Mouse (Mus musculus) hindbrain, embryonic 16.5 days (tissue): Measurements from ENCODE around the gene Ets1. TPM values are rescaled to one million over a fixed set of nuclear protein-coding genes. Genes with fewer than 3 reads are reported as not detected.

Source experiments
- ATAC-seq: fragments of 200-750 bp; cut with Nextera tagmentation; 2 replicates; pipeline ENCODE4 v1.8.0; 2017; ENCODE audit warnings: moderate TSS enrichment, moderate library complexity
- H3K27ac ChIP-seq: fragments of 300-500 bp; sonication (generic); 2 replicates; pipeline ENCODE4 v1.5.1; 2014; ENCODE audit warnings: low read depth, mild to moderate bottlenecking, control low read depth, low read length, moderate library complexity
- H3K27me3 ChIP-seq: fragments of 300-500 bp; sonication (generic); replicated peaks from 2 replicates; pipeline ENCODE4 v1.6.1; 2014; ENCODE audit warnings: low read length; ENCODE audit not compliant: control insufficient read depth, insufficient read depth
- H3K36me3 ChIP-seq: fragments of 300-500 bp; sonication (generic); 2 replicates; pipeline ENCODE4 v1.6.1; 2014; ENCODE audit warnings: mild to moderate bottlenecking, low read length, moderate library complexity, mixed read lengths; ENCODE audit not compliant: control insufficient read depth, insufficient read depth
- H3K4me1 ChIP-seq: fragments of 300-500 bp; sonication (generic); 2 replicates; pipeline ENCODE4 v1.6.1; 2014; ENCODE audit warnings: low read depth, low read length; ENCODE audit not compliant: control insufficient read depth, insufficient read depth
- H3K4me2 ChIP-seq: fragments of 300-500 bp; sonication (generic); 2 replicates; pipeline ENCODE4 v1.6.1; 2014; ENCODE audit warnings: mild to moderate bottlenecking, low read length, control low read depth, moderate library complexity
- H3K4me3 ChIP-seq: fragments of 300-500 bp; sonication (generic); 2 replicates; pipeline ENCODE4 v1.5.1; 2014; ENCODE audit warnings: mild to moderate bottlenecking, low read length, control low read depth, moderate library complexity
- H3K9ac ChIP-seq: fragments of 300-500 bp; sonication (generic); 2 replicates; pipeline ENCODE4 v1.6.1; 2014; ENCODE audit warnings: low read depth, mild to moderate bottlenecking, control low read depth, low read length, moderate library complexity
- H3K9me3 ChIP-seq: fragments of 300-500 bp; sonication (generic); 2 replicates; pipeline ENCODE4 v1.6.1; 2014; ENCODE audit warnings: mild to moderate bottlenecking, low read length, moderate library complexity; ENCODE audit not compliant: control insufficient read depth
- WGBS: fragments of 180-500 bp; shearing (Covaris S2); extraction: QIAGEN DNeasy Blood & Tissue Kit; methylation state at CpG from one replicate; pipeline ENCODE4 v1.1.7; 2014; 5-methylcytosine and 5-hydroxymethylcytosine counted together
- polyA plus RNA-seq: library from polyadenylated mRNA; unstranded; fragments of >200 nt; fragmentation: Nextera tagmentation; extraction: Ambion mirVana; gene quantifications from 2 replicates; pipeline ENCODE4 v1.2.1, GENCODE M21; 2015

Gene Ets1
- polyA plus RNA-seq, 1 experiment from 2014 or later, result 15.6 TPM

- Histone ChIP-seq H3K27ac (no peak overlapping the region), H3K4me1 (no peaks in the 10 kb centered on the region), H3K27me3 (peaks cover 2% of the 10 kb centered on the region; the same call in 1 of the 2 replicates), H3K36me3 (no peaks in the 10 kb centered on the region), H3K9me3 (no peaks in the 10 kb centered on the region), H3K4me2 (no peak overlapping the region), H3K9ac (no peak overlapping the region), H3K4me3 (no peak overlapping the region)
- ATAC-seq, result no peak
- WGBS, result 79% methylated on average over 1 of the region's 1 CpGs
Measured at GRCm38 (mm10) chr9:32629385-32629981, 6.5 kb upstream of the Ets1 start.

- H3K9ac ChIP-seq, result no peak overlapping the region
- H3K9me3 ChIP-seq, result no peaks in the 10 kb centered on the region
- H3K36me3 ChIP-seq, result no peaks in the 10 kb centered on the region
- no peak for ATAC-seq
- no peak overlapping the region for H3K4me2 ChIP-seq
- no peak overlapping the region for H3K4me3 ChIP-seq
- H3K4me1 ChIP-seq, result peaks cover 3% of the 10 kb centered on the region; the same call in 1 of the 2 replicates
- no peak overlapping the region for H3K27ac ChIP-seq
- H3K27me3 ChIP-seq, result peaks cover 5% of the 10 kb centered on the region
Measured at GRCm38 (mm10) chr9:32631341-32631740, 4.7 kb upstream of the Ets1 start.

GRCm38 (mm10) chr9:32632237-32632636 lies 3.8 kb upstream of the Ets1 start:
- H3K36me3 ChIP-seq, result no peaks in the 10 kb centered on the region
- peaks cover 5% of the 10 kb centered on the region for H3K27me3 ChIP-seq
- H3K27ac ChIP-seq, result no peak overlapping the region
- no peak overlapping the region for H3K9ac ChIP-seq
- 73% methylated on average over 7 of the region's 7 CpGs for WGBS
- H3K4me2 ChIP-seq, result no peak overlapping the region
- H3K4me3 ChIP-seq, result no peak overlapping the region
- no peaks in the 10 kb centered on the region for H3K9me3 ChIP-seq
- peaks cover 3% of the 10 kb centered on the region; the same call in 1 of the 2 replicates for H3K4me1 ChIP-seq
- ATAC-seq, result no peak

DNA sequence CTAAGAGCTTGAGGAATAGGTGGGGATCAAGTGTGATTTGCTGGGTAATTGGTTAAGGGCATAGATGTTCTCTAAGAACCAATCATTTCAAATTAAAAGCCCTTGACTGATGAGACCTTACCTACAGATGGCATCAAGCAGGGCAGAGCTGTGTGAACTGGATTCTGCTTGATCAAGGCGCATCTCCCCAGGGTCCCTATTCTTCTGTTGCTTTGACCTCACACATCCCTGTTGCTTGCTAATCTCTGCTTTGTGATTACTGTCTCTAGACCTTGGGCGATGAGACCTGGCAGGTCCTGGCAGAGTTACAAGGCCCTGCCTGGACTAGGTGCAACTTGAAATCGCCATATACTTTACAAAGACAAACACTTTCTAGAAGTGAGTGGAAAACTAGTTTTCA lies 9.0 kb downstream of the Ets1 start:
- no peak overlapping the region for H3K4me2 ChIP-seq
- peaks cover 2% of the 10 kb centered on the region; the same call in 1 of the 2 replicates for H3K4me1 ChIP-seq
- H3K36me3 ChIP-seq, result no peaks in the 10 kb centered on the region
- peaks cover 4% of the 10 kb centered on the region for H3K27me3 ChIP-seq
- no peaks in the 10 kb centered on the region for H3K9me3 ChIP-seq
- ATAC-seq, result no peak
- no peak overlapping the region for H3K27ac ChIP-seq
- H3K9ac ChIP-seq, result no peak overlapping the region
- WGBS, result 36% methylated on average over 3 of the region's 3 CpGs
- no peak overlapping the region for H3K4me3 ChIP-seq

GRCm38 (mm10) chr9:32645475-32645874 lies 9.5 kb downstream of the Ets1 start:
- Histone ChIP-seq H3K27ac (no peak overlapping the region), H3K27me3 (peaks cover 4% of the 10 kb centered on the region), H3K4me3 (no peak overlapping the region), H3K9me3 (no peaks in the 10 kb centered on the region), H3K4me1 (peaks cover 2% of the 10 kb centered on the region; the same call in 1 of the 2 replicates), H3K9ac (no peak overlapping the region), H3K4me2 (peak overlapping the region; percentile 23; the same call in 1 of the 2 replicates), H3K36me3 (no peaks in the 10 kb centered on the region)
- 20% methylated on average over 9 of the region's 9 CpGs for WGBS
- ATAC-seq, result no peak

DNA sequence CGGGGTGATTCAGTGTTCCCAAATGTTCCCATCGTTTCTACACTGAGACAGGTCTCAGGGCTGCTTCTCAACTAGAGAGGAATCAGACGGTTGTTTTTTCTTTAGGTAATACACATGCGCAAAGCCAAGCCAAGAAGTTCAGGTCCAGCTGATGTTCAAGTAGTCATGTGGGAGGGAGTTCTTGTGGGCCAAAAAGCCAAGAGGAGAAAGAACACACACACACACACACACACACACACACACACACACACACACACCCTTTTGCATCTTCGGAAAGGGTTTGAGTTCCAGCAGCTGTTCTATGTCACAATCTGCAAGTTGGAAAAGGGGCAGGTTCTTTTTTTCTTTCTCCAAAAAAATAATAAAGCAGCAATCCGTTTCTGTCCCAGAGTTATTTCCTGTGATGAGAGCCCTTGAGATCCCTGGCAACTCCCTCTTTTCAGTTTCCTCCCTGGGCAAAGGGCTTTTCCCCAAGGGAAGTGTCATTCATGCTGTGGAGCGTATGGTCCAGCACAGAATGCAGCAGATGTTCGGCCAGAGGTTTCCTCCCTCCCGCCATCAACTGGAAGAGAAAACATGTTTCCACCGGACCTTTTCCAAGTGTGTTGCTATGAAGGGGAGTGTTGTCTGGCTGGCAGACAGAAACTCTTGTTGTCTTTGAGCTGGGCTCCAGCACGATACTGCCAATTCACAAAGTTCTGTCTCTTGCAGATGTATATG lies 10.7 kb downstream of the Ets1 start:
- Histone ChIP-seq H3K4me2 (no peak overlapping the region), H3K36me3 (no peaks in the 10 kb centered on the region), H3K4me1 (peaks cover 2% of the 10 kb centered on the region; the same call in 1 of the 2 replicates), H3K4me3 (no peak overlapping the region), H3K9me3 (no peaks in the 10 kb centered on the region), H3K27ac (no peak overlapping the region), H3K9ac (no peak overlapping the region), H3K27me3 (peaks cover 4% of the 10 kb centered on the region)
- ATAC-seq, result no peak
- 49% methylated on average over 11 of the region's 11 CpGs for WGBS

GRCm38 (mm10) chr9:32647506-32648250 lies 11.7 kb downstream of the Ets1 start:
- H3K27ac ChIP-seq, result no peak overlapping the region
- no peak overlapping the region for H3K4me2 ChIP-seq
- peaks cover 4% of the 10 kb centered on the region for H3K27me3 ChIP-seq
- ATAC-seq, result no peak
- H3K9ac ChIP-seq, result no peak overlapping the region
- no peak overlapping the region for H3K4me3 ChIP-seq
- H3K4me1 ChIP-seq, result peaks cover 2% of the 10 kb centered on the region; the same call in 1 of the 2 replicates
- H3K36me3 ChIP-seq, result no peaks in the 10 kb centered on the region
- 84% methylated on average over 7 of the region's 7 CpGs for WGBS
- H3K9me3 ChIP-seq, result no peaks in the 10 kb centered on the region

GRCm38 (mm10) chr9:32648286-32648685 lies 12.3 kb downstream of the Ets1 start:
- H3K27ac ChIP-seq, result no peak overlapping the region
- no peak for ATAC-seq
- peaks cover 2% of the 10 kb centered on the region; the same call in 1 of the 2 replicates for H3K4me1 ChIP-seq
- no peak overlapping the region for H3K4me3 ChIP-seq
- H3K27me3 ChIP-seq, result peaks cover 4% of the 10 kb centered on the region
- no peak overlapping the region for H3K9ac ChIP-seq
- no peak overlapping the region for H3K4me2 ChIP-seq
- WGBS, result 77% methylated on average over 5 of the region's 5 CpGs
- H3K9me3 ChIP-seq, result no peaks in the 10 kb centered on the region
- no peaks in the 10 kb centered on the region for H3K36me3 ChIP-seq

DNA sequence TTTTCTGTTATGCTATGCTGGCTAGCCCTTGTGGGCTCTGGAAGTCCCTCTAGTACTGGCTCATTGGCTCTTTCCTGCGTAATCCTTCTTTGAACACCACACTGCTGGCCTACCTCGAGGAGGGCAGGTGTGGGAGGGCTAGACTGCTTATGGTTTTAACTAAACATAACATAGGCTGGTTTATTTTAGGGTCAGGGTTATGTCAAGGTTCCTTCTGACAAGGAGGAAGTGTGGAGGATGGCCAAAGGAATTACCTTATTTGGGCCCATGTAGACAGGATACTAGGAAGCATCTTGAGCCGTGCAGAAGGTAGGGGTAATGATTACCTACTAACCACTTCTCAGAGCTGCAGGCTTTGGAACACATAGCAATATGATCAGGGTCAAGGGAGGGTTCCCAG lies 14.7 kb downstream of the Ets1 start:
- Histone ChIP-seq H3K27ac (no peak overlapping the region), H3K4me3 (no peak overlapping the region), H3K9me3 (no peaks in the 10 kb centered on the region), H3K4me2 (no peak overlapping the region), H3K9ac (no peak overlapping the region), H3K36me3 (no peaks in the 10 kb centered on the region), H3K4me1 (peaks cover under 1% of the 10 kb centered on the region; the same call in 1 of the 2 replicates), H3K27me3 (peaks cover 2% of the 10 kb centered on the region; the same call in 1 of the 2 replicates)
- 85% methylated on average over 3 of the region's 3 CpGs for WGBS
- no peak for ATAC-seq
